Mouse (Mus musculus): ENCODE results near the gene Kmt2b. TPM values are rescaled to one million over a fixed set of nuclear protein-coding genes. Genes with fewer than 3 reads are reported as not detected.

The Kmt2b gene
- polyA plus RNA-seq, 1 experiment, result 14.4 TPM

DNA sequence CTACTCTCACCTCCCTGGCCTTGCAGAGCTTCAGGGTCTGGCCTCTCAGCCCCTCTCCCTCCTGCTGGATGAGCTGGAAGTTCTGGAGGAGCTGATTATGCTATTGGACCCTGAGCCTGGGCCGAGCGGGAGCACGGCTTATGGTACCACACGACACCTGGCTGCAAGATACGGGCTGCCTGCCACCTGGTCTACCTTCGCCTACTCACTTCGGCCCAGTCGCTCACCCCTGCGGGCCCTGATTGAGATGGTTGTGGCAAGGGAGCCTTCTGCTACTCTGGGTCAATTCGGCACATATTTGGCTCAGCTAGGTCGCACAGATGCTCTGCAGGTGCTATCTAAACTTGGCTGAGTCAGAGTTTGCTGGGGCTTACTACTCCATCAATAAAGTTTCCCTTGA, 21.0 kb downstream of the Kmt2b start:
- peaks cover 25% of the 10 kb centered on the region for H3K36me3 ChIP-seq (ENCODE audit: control insufficient read depth, insufficient read depth)
- peaks cover 13% of the 10 kb centered on the region for H3K79me2 ChIP-seq (ENCODE audit: control insufficient read depth, insufficient read depth)
- TF ChIP-seq FOSL1 (IDR thresholded peaks at IDR 0.05; ENCODE audit: insufficient read depth, low read length, poor library complexity, severe bottlenecking), result no peak
- TF ChIP-seq USF1 (IDR thresholded peaks at IDR 0.05; ENCODE audit: low read depth), result no peak
- no peak for TF ChIP-seq CEBPB (IDR thresholded peaks at IDR 0.05; ENCODE audit: low read depth)
- TF ChIP-seq MYOG (IDR thresholded peaks at IDR 0.05; ENCODE audit: control insufficient read depth, extremely low read depth, insufficient read length), result no peak
- no peak for TF ChIP-seq MAX (IDR thresholded peaks at IDR 0.05)
- no peak for TF ChIP-seq MYOD1 (IDR thresholded peaks at IDR 0.05; ENCODE audit: control insufficient read depth, insufficient read length, low read depth)
- TF ChIP-seq CTCF (IDR thresholded peaks at IDR 0.05; ENCODE audit: control insufficient read depth, insufficient read depth, insufficient read length), result no peak
- H3K79me3 ChIP-seq (ENCODE audit: low read depth), result peaks cover 2% of the 10 kb centered on the region
- H3K27me3 ChIP-seq (ENCODE audit: control insufficient read depth, insufficient read depth, insufficient read length), result no peaks in the 10 kb centered on the region
- H3K4me3 ChIP-seq (ENCODE audit: insufficient read depth, poor library complexity, severe bottlenecking), result no peak overlapping the region
- no peak overlapping the region for H3ac ChIP-seq (ENCODE audit: control insufficient read depth, insufficient read length, low read depth)

- Histone ChIP-seq H3K4me3 (ENCODE audit: insufficient read depth, poor library complexity, severe bottlenecking) (no peak overlapping the region), H3ac (ENCODE audit: control insufficient read depth, insufficient read length, low read depth) (no peak overlapping the region), H3K79me2 (ENCODE audit: control insufficient read depth, insufficient read depth) (peaks cover 28% of the 10 kb centered on the region), H3K27me3 (ENCODE audit: control insufficient read depth, insufficient read depth, insufficient read length) (no peaks in the 10 kb centered on the region), H3K36me3 (ENCODE audit: control insufficient read depth, insufficient read depth) (peaks cover 14% of the 10 kb centered on the region), H3K79me3 (ENCODE audit: low read depth) (peaks cover 2% of the 10 kb centered on the region)
- TF ChIP-seq MAX (IDR thresholded peaks at IDR 0.05) (no peak), FOSL1 (IDR thresholded peaks at IDR 0.05; ENCODE audit: insufficient read depth, low read length, poor library complexity, severe bottlenecking) (no peak), MYOD1 (IDR thresholded peaks at IDR 0.05; ENCODE audit: control insufficient read depth, insufficient read length, low read depth) (no peak)
These were observed 22.5 kb downstream of the Kmt2b start for GRCm38 (mm10) chr7:30566033-30566432.

DNA sequence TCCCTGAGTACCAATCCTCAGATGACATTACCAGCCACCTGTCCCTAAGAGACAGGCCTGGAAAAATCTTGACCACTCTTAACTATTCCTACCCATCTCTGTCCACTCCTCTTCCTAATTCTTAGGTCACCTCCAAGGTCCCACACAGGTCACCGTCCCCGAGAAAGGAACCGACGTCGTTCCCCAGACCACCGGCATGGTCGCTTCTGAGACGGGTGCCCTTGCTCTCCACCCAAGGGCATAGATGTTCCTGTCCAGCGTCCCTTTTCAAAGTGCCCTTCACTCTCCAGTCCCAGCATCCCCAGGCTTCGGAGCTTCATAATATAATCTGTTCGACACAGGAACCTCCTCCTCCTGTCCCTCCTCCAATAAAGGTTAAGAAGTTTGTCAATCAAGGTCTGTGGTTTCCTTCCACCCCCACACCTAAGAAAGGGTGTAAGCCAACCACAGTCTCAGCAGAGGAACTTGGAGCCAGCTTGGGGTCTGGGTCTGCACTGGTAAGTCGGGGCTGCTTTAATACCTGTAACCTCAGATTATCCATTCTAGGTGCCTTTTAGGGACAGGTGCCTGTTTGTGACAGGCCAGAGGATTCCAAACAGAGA, 23.5 kb downstream of the Kmt2b start, which contains the start of gene Igflr1:
Igflr1 (plus strand) TSS at position 458 of the 602 bp plus-strand sequence.
- Histone ChIP-seq H3K79me3 (ENCODE audit: low read depth) (peaks cover 2% of the 10 kb centered on the region), H3K36me3 (ENCODE audit: control insufficient read depth, insufficient read depth) (peaks cover 14% of the 10 kb centered on the region), H3K4me3 (ENCODE audit: insufficient read depth, poor library complexity, severe bottlenecking) (no peak within 1 kb of the TSS), H3K27me3 (ENCODE audit: control insufficient read depth, insufficient read depth, insufficient read length) (no peaks in the 10 kb centered on the region), H3ac (ENCODE audit: control insufficient read depth, insufficient read length, low read depth) (no peak within 1 kb of the TSS), H3K79me2 (ENCODE audit: control insufficient read depth, insufficient read depth) (peaks cover 28% of the 10 kb centered on the region)
- TF ChIP-seq FOSL1 (IDR thresholded peaks at IDR 0.05; ENCODE audit: insufficient read depth, low read length, poor library complexity, severe bottlenecking) (no peak), CTCF (IDR thresholded peaks at IDR 0.05; ENCODE audit: control insufficient read depth, insufficient read depth, insufficient read length) (no peak), MAX (IDR thresholded peaks at IDR 0.05) (no peak), USF1 (IDR thresholded peaks at IDR 0.05; ENCODE audit: low read depth) (no peak), MYOG (IDR thresholded peaks at IDR 0.05; ENCODE audit: control insufficient read depth, extremely low read depth, insufficient read length) (no peak), MYOD1 (IDR thresholded peaks at IDR 0.05; ENCODE audit: control insufficient read depth, insufficient read length, low read depth) (no peak)

DNA sequence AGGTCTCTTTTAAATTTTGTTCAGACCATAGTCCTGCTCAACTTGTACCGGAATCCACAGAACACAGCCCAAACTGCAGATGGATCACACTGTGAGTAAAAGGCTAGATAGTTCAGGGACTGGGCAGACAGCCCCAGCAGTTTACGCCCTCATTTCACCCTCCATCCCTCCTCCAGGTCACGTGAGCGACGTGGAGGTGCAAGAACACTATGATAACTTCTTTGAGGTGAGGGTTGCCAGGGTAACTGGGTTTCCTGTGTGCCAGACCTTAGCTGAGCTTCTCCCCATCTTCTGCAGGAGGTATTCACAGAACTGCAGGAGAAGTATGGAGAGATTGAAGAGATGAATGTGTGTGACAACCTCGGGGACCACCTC, 24.6 kb downstream of the Kmt2b start:
- H3K36me3 ChIP-seq (ENCODE audit: control insufficient read depth, insufficient read depth), result peaks cover 6% of the 10 kb centered on the region
- peak overlapping the region; percentile 90 for H3K4me3 ChIP-seq (ENCODE audit: insufficient read depth, poor library complexity, severe bottlenecking)
- H3K79me2 ChIP-seq (ENCODE audit: control insufficient read depth, insufficient read depth), result peaks cover 32% of the 10 kb centered on the region
- H3K27me3 ChIP-seq (ENCODE audit: control insufficient read depth, insufficient read depth, insufficient read length), result no peaks in the 10 kb centered on the region
- no peak for TF ChIP-seq CEBPB (IDR thresholded peaks at IDR 0.05; ENCODE audit: low read depth)
- TF ChIP-seq USF1 (IDR thresholded peaks at IDR 0.05; ENCODE audit: low read depth), result peak; percentile 73
- no peak for TF ChIP-seq MYOD1 (IDR thresholded peaks at IDR 0.05; ENCODE audit: control insufficient read depth, insufficient read length, low read depth)
- TF ChIP-seq MYOG (IDR thresholded peaks at IDR 0.05; ENCODE audit: control insufficient read depth, extremely low read depth, insufficient read length), result no peak
- no peak for TF ChIP-seq MAX (IDR thresholded peaks at IDR 0.05)
- H3K79me3 ChIP-seq (ENCODE audit: low read depth), result peaks cover 2% of the 10 kb centered on the region
- peak overlapping the region; percentile 28 for H3ac ChIP-seq (ENCODE audit: control insufficient read depth, insufficient read length, low read depth)

GRCm38 (mm10) chr7:30563117-30563905, 25.2 kb downstream of the Kmt2b start, which contains the start of the genes U2af1l4, Gm49396 and Psenen:
Gene U2af1l4, plus strand, starts transcription at chr7:30563301.
Gene Gm49396, plus strand, starts transcription at chr7:30563344.
Gene Psenen, minus strand, starts transcription at chr7:30563627.
- Histone ChIP-seq H3K36me3 (ENCODE audit: control insufficient read depth, insufficient read depth) (peaks cover 6% of the 10 kb centered on the region), H3K79me3 (ENCODE audit: low read depth) (peaks cover 4% of the 10 kb centered on the region), H3K4me3 (ENCODE audit: insufficient read depth, poor library complexity, severe bottlenecking) (peak within 1 kb of the TSS; percentile 90), H3K27me3 (ENCODE audit: control insufficient read depth, insufficient read depth, insufficient read length) (no peaks in the 10 kb centered on the region), H3K79me2 (ENCODE audit: control insufficient read depth, insufficient read depth) (peaks cover 38% of the 10 kb centered on the region), H3ac (ENCODE audit: control insufficient read depth, insufficient read length, low read depth) (peak within 1 kb of the TSS; percentile 71)
- no peak for TF ChIP-seq MYOG (IDR thresholded peaks at IDR 0.05; ENCODE audit: control insufficient read depth, extremely low read depth, insufficient read length)
- TF ChIP-seq MYOD1 (IDR thresholded peaks at IDR 0.05; ENCODE audit: control insufficient read depth, insufficient read length, low read depth), result no peak
- no peak for TF ChIP-seq CTCF (IDR thresholded peaks at IDR 0.05; ENCODE audit: control insufficient read depth, insufficient read depth, insufficient read length)
- TF ChIP-seq USF1 (IDR thresholded peaks at IDR 0.05; ENCODE audit: low read depth), result no peak
- no peak for TF ChIP-seq FOSL1 (IDR thresholded peaks at IDR 0.05; ENCODE audit: insufficient read depth, low read length, poor library complexity, severe bottlenecking)
- peak; percentile 68 for TF ChIP-seq MAX (IDR thresholded peaks at IDR 0.05)
- TF ChIP-seq CEBPB (IDR thresholded peaks at IDR 0.05; ENCODE audit: low read depth), result no peak

All from C2C12 (cell line).